Mouse (Mus musculus): Measurements from ENCODE around the gene Ankrd28. TPM values are rescaled to one million over a fixed set of nuclear protein-coding genes. Genes with fewer than 3 reads are reported as not detected.
A peak's percentile ranks its signal among the peaks of the same experiment; 100 is the strongest.

Ankrd28 gene
- polyA plus RNA-seq, 2 experiments = 11.7 to 17.2 TPM

- Histone ChIP-seq H3K4me2 (replicated peaks; ENCODE audit: low read depth, low read length, severe bottlenecking) (no peak overlapping the region), H3K9me3 (ENCODE audit: control insufficient read depth, low read length) (no peaks in the 10 kb centered on the region), H3K36me3 (ENCODE audit: control insufficient read depth, insufficient read depth, low read length) (no peaks in the 10 kb centered on the region), H3K4me3 (replicated peaks; ENCODE audit: low read length) (no peak overlapping the region), H3K27ac (replicated peaks; ENCODE audit: low read depth, low read length) (no peak overlapping the region), H3K4me1 (ENCODE audit: control insufficient read depth, insufficient read depth, low read length) (peaks cover 3% of the 10 kb centered on the region; the same call in 1 of the 2 replicates), H3K27me3 (ENCODE audit: control insufficient read depth, insufficient read depth, low read length) (no peaks in the 10 kb centered on the region), H3K9ac (ENCODE audit: low read depth, low read length, severe bottlenecking) (no peak overlapping the region)
- DNase-seq (ENCODE audit: low spot score) (peak; percentile 80), ATAC-seq (ENCODE audit: low FRiP score, low read depth) (peak; percentile 77)
- TF ChIP-seq POLR2A (IDR thresholded peaks at IDR 0.05; ENCODE audit: borderline replicate concordance, extremely low read depth, insufficient read depth, insufficient read length) = no peak
- 59% methylated on average over 4 of the region's 4 CpGs for WGBS
Observed at GRCm38 (mm10) chr14:31793979-31794775, 36.3 kb downstream of the Ankrd28 start.

- peaks cover 10% of the 10 kb centered on the region; the same call in 1 of the 2 replicates for H3K4me1 ChIP-seq (ENCODE audit: control insufficient read depth, insufficient read depth, low read length)
- WGBS = 52% methylated on average over 1 of the region's 1 CpGs
- DNase-seq (ENCODE audit: low spot score) (peak; percentile 33), ATAC-seq (ENCODE audit: low FRiP score, low read depth) (no peak)
- H3K27me3 ChIP-seq (ENCODE audit: control insufficient read depth, insufficient read depth, low read length) = no peaks in the 10 kb centered on the region
- no peak overlapping the region for H3K9ac ChIP-seq (ENCODE audit: low read depth, low read length, severe bottlenecking)
- H3K4me2 ChIP-seq (replicated peaks; ENCODE audit: low read depth, low read length, severe bottlenecking) = no peak overlapping the region
- H3K36me3 ChIP-seq (ENCODE audit: control insufficient read depth, insufficient read depth, low read length) = no peaks in the 10 kb centered on the region
- no peaks in the 10 kb centered on the region for H3K9me3 ChIP-seq (ENCODE audit: control insufficient read depth, low read length)
- no peak for TF ChIP-seq POLR2A (IDR thresholded peaks at IDR 0.05; ENCODE audit: borderline replicate concordance, extremely low read depth, insufficient read depth, insufficient read length)
- H3K4me3 ChIP-seq (replicated peaks; ENCODE audit: low read length) = no peak overlapping the region
- no peak overlapping the region for H3K27ac ChIP-seq (replicated peaks; ENCODE audit: low read depth, low read length)
Observed at GRCm38 (mm10) chr14:31790797-31791196, 39.7 kb downstream of the Ankrd28 start.

GRCm38 (mm10) chr14:31786906-31787305 lies 43.5 kb downstream of the Ankrd28 start:
- DNase-seq (ENCODE audit: low spot score) (no peak), ATAC-seq (ENCODE audit: low FRiP score, low read depth) (no peak)
- no peak overlapping the region for H3K9ac ChIP-seq (ENCODE audit: low read depth, low read length, severe bottlenecking)
- H3K4me1 ChIP-seq (ENCODE audit: control insufficient read depth, insufficient read depth, low read length) = peaks cover 14% of the 10 kb centered on the region; the same call in 1 of the 2 replicates
- no peaks in the 10 kb centered on the region for H3K27me3 ChIP-seq (ENCODE audit: control insufficient read depth, insufficient read depth, low read length)
- 68% methylated on average over 2 of the region's 2 CpGs for WGBS
- H3K9me3 ChIP-seq (ENCODE audit: control insufficient read depth, low read length) = no peaks in the 10 kb centered on the region
- no peak overlapping the region for H3K4me2 ChIP-seq (replicated peaks; ENCODE audit: low read depth, low read length, severe bottlenecking)
- no peaks in the 10 kb centered on the region for H3K36me3 ChIP-seq (ENCODE audit: control insufficient read depth, insufficient read depth, low read length)
- H3K27ac ChIP-seq (replicated peaks; ENCODE audit: low read depth, low read length) = 0 out of 2 replicates have a peak overlapping the region, but pooled peaks have one; percentile 21
- no peak for TF ChIP-seq POLR2A (IDR thresholded peaks at IDR 0.05; ENCODE audit: borderline replicate concordance, extremely low read depth, insufficient read depth, insufficient read length)
- H3K4me3 ChIP-seq (replicated peaks; ENCODE audit: low read length) = no peak overlapping the region

GRCm38 (mm10) chr14:31785681-31786080 lies 44.8 kb downstream of the Ankrd28 start:
- H3K4me1 ChIP-seq (ENCODE audit: control insufficient read depth, insufficient read depth, low read length) = peaks cover 23% of the 10 kb centered on the region
- no peaks in the 10 kb centered on the region for H3K27me3 ChIP-seq (ENCODE audit: control insufficient read depth, insufficient read depth, low read length)
- no peak overlapping the region for H3K4me3 ChIP-seq (replicated peaks; ENCODE audit: low read length)
- no peaks in the 10 kb centered on the region for H3K9me3 ChIP-seq (ENCODE audit: control insufficient read depth, low read length)
- TF ChIP-seq POLR2A (IDR thresholded peaks at IDR 0.05; ENCODE audit: borderline replicate concordance, extremely low read depth, insufficient read depth, insufficient read length) = no peak
- no peak overlapping the region for H3K4me2 ChIP-seq (replicated peaks; ENCODE audit: low read depth, low read length, severe bottlenecking)
- no peak overlapping the region for H3K9ac ChIP-seq (ENCODE audit: low read depth, low read length, severe bottlenecking)
- H3K36me3 ChIP-seq (ENCODE audit: control insufficient read depth, insufficient read depth, low read length) = no peaks in the 10 kb centered on the region
- no peak for ATAC-seq (ENCODE audit: low FRiP score, low read depth)
- no peak for DNase-seq (ENCODE audit: low spot score)
- no peak overlapping the region for H3K27ac ChIP-seq (replicated peaks; ENCODE audit: low read depth, low read length)

GRCm38 (mm10) chr14:31784975-31785374 lies 45.5 kb downstream of the Ankrd28 start:
- Histone ChIP-seq H3K4me3 (replicated peaks; ENCODE audit: low read length) (no peak overlapping the region), H3K27me3 (ENCODE audit: control insufficient read depth, insufficient read depth, low read length) (no peaks in the 10 kb centered on the region), H3K4me1 (ENCODE audit: control insufficient read depth, insufficient read depth, low read length) (peaks cover 25% of the 10 kb centered on the region), H3K9ac (ENCODE audit: low read depth, low read length, severe bottlenecking) (no peak overlapping the region), H3K36me3 (ENCODE audit: control insufficient read depth, insufficient read depth, low read length) (no peaks in the 10 kb centered on the region), H3K9me3 (ENCODE audit: control insufficient read depth, low read length) (no peaks in the 10 kb centered on the region), H3K4me2 (replicated peaks; ENCODE audit: low read depth, low read length, severe bottlenecking) (no peak overlapping the region), H3K27ac (replicated peaks; ENCODE audit: low read depth, low read length) (no peak overlapping the region)
- TF ChIP-seq POLR2A (IDR thresholded peaks at IDR 0.05; ENCODE audit: borderline replicate concordance, extremely low read depth, insufficient read depth, insufficient read length) = no peak
- DNase-seq (ENCODE audit: low spot score) (no peak), ATAC-seq (ENCODE audit: low FRiP score, low read depth) (no peak)
- whole genome bisulfite sequencing = 87% methylated on average over 5 of the region's 5 CpGs

Measured in limb, embryonic 14.5 days (tissue).